Mouse (Mus musculus): Measurements from ENCODE around the gene Foxred2. TPM values are rescaled to one million over a fixed set of nuclear protein-coding genes. Genes with fewer than 3 reads are reported as not detected.
A peak's percentile ranks its signal among the peaks of the same experiment; 100 is the strongest.

Foxred2 gene
- polyA plus RNA-seq, 1 experiment from 2014 or later, result 5.5 TPM

GRCm38 (mm10) chr15:77934968-77935367, 21.6 kb downstream of the Foxred2 start:
- Histone ChIP-seq H3K4me1 (replicated peaks) (peaks cover 15% of the 10 kb centered on the region), H3K36me3 (no peaks in the 10 kb centered on the region), H3K27me3 (ENCODE audit: insufficient read depth, poor library complexity, severe bottlenecking) (no peaks in the 10 kb centered on the region), H3K4me3 (no peak overlapping the region), H3K9me3 (no peaks in the 10 kb centered on the region), H3K27ac (no peak overlapping the region)
- WGBS, result 66% methylated on average over 5 of the region's 5 CpGs
- DNase-seq (ENCODE audit: low spot score), result no peak

- peaks cover 22% of the 10 kb centered on the region for H3K4me1 ChIP-seq (replicated peaks)
- 77% methylated on average over 11 of the region's 11 CpGs for WGBS
These were observed 22.2 kb downstream of the Foxred2 start for GRCm38 (mm10) chr15:77934326-77934725.

GRCm38 (mm10) chr15:77933770-77934169, 22.8 kb downstream of the Foxred2 start:
- H3K4me1 ChIP-seq (replicated peaks), result peaks cover 26% of the 10 kb centered on the region
- WGBS, result 1% methylated on average over 14 of the region's 14 CpGs
- peak; percentile 93 for DNase-seq (ENCODE audit: low spot score)
- H3K27ac ChIP-seq, result peak overlapping the region; percentile 67
- peak overlapping the region; percentile 32 for H3K4me3 ChIP-seq
- H3K36me3 ChIP-seq, result no peaks in the 10 kb centered on the region
- H3K9me3 ChIP-seq, result no peaks in the 10 kb centered on the region
- no peaks in the 10 kb centered on the region for H3K27me3 ChIP-seq (ENCODE audit: insufficient read depth, poor library complexity, severe bottlenecking)

More at GRCm38 (mm10) chr15:77934326-77934725, 22.2 kb downstream of the Foxred2 start:
- Histone ChIP-seq H3K4me3 (no peak overlapping the region), H3K27me3 (ENCODE audit: insufficient read depth, poor library complexity, severe bottlenecking) (no peaks in the 10 kb centered on the region), H3K36me3 (no peaks in the 10 kb centered on the region), H3K9me3 (no peaks in the 10 kb centered on the region), H3K27ac (peak overlapping the region; percentile 67; the same call in 1 of the 2 replicates)
- no peak for DNase-seq (ENCODE audit: low spot score)

- no peaks in the 10 kb centered on the region for H3K36me3 ChIP-seq
- H3K4me3 ChIP-seq, result no peak overlapping the region
- 73% methylated on average over 3 of the region's 3 CpGs for WGBS
- no peak for DNase-seq (ENCODE audit: low spot score)
- no peak overlapping the region for H3K27ac ChIP-seq
- no peaks in the 10 kb centered on the region for H3K9me3 ChIP-seq
- no peaks in the 10 kb centered on the region for H3K27me3 ChIP-seq (ENCODE audit: insufficient read depth, poor library complexity, severe bottlenecking)
- H3K4me1 ChIP-seq (replicated peaks), result peaks cover 26% of the 10 kb centered on the region
These were observed 23.3 kb downstream of the Foxred2 start for GRCm38 (mm10) chr15:77933222-77933621.

- peaks cover 11% of the 10 kb centered on the region for H3K36me3 ChIP-seq
- H3K27ac ChIP-seq, result no peak overlapping the region; the same call in 1 of the 2 replicates
- no peaks in the 10 kb centered on the region for H3K27me3 ChIP-seq (ENCODE audit: insufficient read depth, poor library complexity, severe bottlenecking)
- H3K4me3 ChIP-seq, result no peak overlapping the region
- 69% methylated on average over 6 of the region's 6 CpGs for WGBS
- no peaks in the 10 kb centered on the region for H3K9me3 ChIP-seq
- peaks cover 38% of the 10 kb centered on the region for H3K4me1 ChIP-seq (replicated peaks)
- DNase-seq (ENCODE audit: low spot score), result no peak
These were observed 24.9 kb downstream of the Foxred2 start for GRCm38 (mm10) chr15:77931689-77932016.

GRCm38 (mm10) chr15:77930986-77931688, 25.4 kb downstream of the Foxred2 start:
- H3K4me1 ChIP-seq (replicated peaks), result peaks cover 38% of the 10 kb centered on the region
- WGBS, result 85% methylated on average over 6 of the region's 6 CpGs

GRCm38 (mm10) chr15:77929804-77930203, 26.7 kb downstream of the Foxred2 start:
- 61% methylated on average over 8 of the region's 8 CpGs for WGBS
- Histone ChIP-seq H3K36me3 (peaks cover 27% of the 10 kb centered on the region), H3K27me3 (ENCODE audit: insufficient read depth, poor library complexity, severe bottlenecking) (no peaks in the 10 kb centered on the region), H3K27ac (peak overlapping the region; percentile 89; the same call in 1 of the 2 replicates), H3K4me3 (peak overlapping the region; percentile 68), H3K4me1 (replicated peaks) (peaks cover 38% of the 10 kb centered on the region), H3K9me3 (no peaks in the 10 kb centered on the region)
- no peak for DNase-seq (ENCODE audit: low spot score)

More at GRCm38 (mm10) chr15:77930986-77931688, 25.4 kb downstream of the Foxred2 start:
- Histone ChIP-seq H3K27me3 (ENCODE audit: insufficient read depth, poor library complexity, severe bottlenecking) (no peaks in the 10 kb centered on the region), H3K27ac (no peak overlapping the region; the same call in 1 of the 2 replicates), H3K36me3 (peaks cover 16% of the 10 kb centered on the region), H3K9me3 (no peaks in the 10 kb centered on the region), H3K4me3 (no peak overlapping the region)
- DNase-seq (ENCODE audit: low spot score), result no peak

- Histone ChIP-seq H3K9me3 (no peaks in the 10 kb centered on the region), H3K4me3 (peak within 1 kb of the TSS; percentile 68), H3K27me3 (ENCODE audit: insufficient read depth, poor library complexity, severe bottlenecking) (no peaks in the 10 kb centered on the region), H3K36me3 (peaks cover 37% of the 10 kb centered on the region), H3K4me1 (replicated peaks) (peaks cover 31% of the 10 kb centered on the region), H3K27ac (peak within 1 kb of the TSS; percentile 89)
- peak; percentile 98 for DNase-seq (ENCODE audit: low spot score)
- under 1% methylated on average over 34 of the region's 34 CpGs for WGBS
These were observed 27.7 kb downstream of the Foxred2 start, which contains the start of gene Txn2 for GRCm38 (mm10) chr15:77928673-77929331. Gene Txn2, minus strand, starts transcription at chr15:77929006.

- no peak for DNase-seq (ENCODE audit: low spot score)
- H3K4me3 ChIP-seq, result peak overlapping the region; percentile 68
- H3K36me3 ChIP-seq, result peaks cover 44% of the 10 kb centered on the region
- H3K27me3 ChIP-seq (ENCODE audit: insufficient read depth, poor library complexity, severe bottlenecking), result no peaks in the 10 kb centered on the region
- no peaks in the 10 kb centered on the region for H3K9me3 ChIP-seq
- H3K27ac ChIP-seq, result peak overlapping the region; percentile 89
- 30% methylated on average over 4 of the region's 4 CpGs for WGBS
- H3K4me1 ChIP-seq (replicated peaks), result peaks cover 26% of the 10 kb centered on the region
These were observed 28.4 kb downstream of the Foxred2 start for GRCm38 (mm10) chr15:77928091-77928490.

- DNase-seq (ENCODE audit: low spot score), result no peak
- H3K4me3 ChIP-seq, result no peak overlapping the region
- WGBS, result 96% methylated on average over 5 of the region's 5 CpGs
- H3K4me1 ChIP-seq (replicated peaks), result peaks cover 26% of the 10 kb centered on the region
- no peaks in the 10 kb centered on the region for H3K9me3 ChIP-seq
- no peak overlapping the region for H3K27ac ChIP-seq
- H3K36me3 ChIP-seq, result peaks cover 56% of the 10 kb centered on the region
- H3K27me3 ChIP-seq (ENCODE audit: insufficient read depth, poor library complexity, severe bottlenecking), result no peaks in the 10 kb centered on the region
These were observed 29.6 kb downstream of the Foxred2 start for GRCm38 (mm10) chr15:77926921-77927320.

GRCm38 (mm10) chr15:77925195-77925594, 31.3 kb downstream of the Foxred2 start:
- H3K4me1 ChIP-seq (replicated peaks), result peaks cover 34% of the 10 kb centered on the region
- H3K27ac ChIP-seq, result no peak overlapping the region
- H3K36me3 ChIP-seq, result peaks cover 73% of the 10 kb centered on the region
- 87% methylated on average over 2 of the region's 2 CpGs for WGBS
- no peaks in the 10 kb centered on the region for H3K9me3 ChIP-seq
- no peaks in the 10 kb centered on the region for H3K27me3 ChIP-seq (ENCODE audit: insufficient read depth, poor library complexity, severe bottlenecking)
- no peak overlapping the region for H3K4me3 ChIP-seq
- no peak for DNase-seq (ENCODE audit: low spot score)

- DNase-seq (ENCODE audit: low spot score), result no peak
- H3K9me3 ChIP-seq, result no peaks in the 10 kb centered on the region
- no peak overlapping the region for H3K27ac ChIP-seq
- H3K4me3 ChIP-seq, result no peak overlapping the region
- peaks cover 22% of the 10 kb centered on the region for H3K4me1 ChIP-seq (replicated peaks)
- H3K36me3 ChIP-seq, result peaks cover 90% of the 10 kb centered on the region
- 69% methylated on average over 9 of the region's 9 CpGs for WGBS
- H3K27me3 ChIP-seq (ENCODE audit: insufficient read depth, poor library complexity, severe bottlenecking), result no peaks in the 10 kb centered on the region
These were observed 33.1 kb downstream of the Foxred2 start for GRCm38 (mm10) chr15:77923267-77924035.
